Mouse (Mus musculus) heart, embryonic 13.5 days (tissue): ENCODE measurements at regions not wholly inside any gene's neighbourhood (a gene's known extent, or its start where the extent isn't known, plus 50 kb on each side); places are given as distances from the start of the nearest gene placed in this dataset.

Experiments used
- ATAC-seq: fragments of 200-750 bp; cut with Nextera tagmentation; 2 replicates; pipeline ENCODE4 v1.8.0; 2017; ENCODE audit warnings: moderate TSS enrichment; ENCODE audit not compliant: insufficient number of reproducible peaks, low FRiP score, low TSS enrichment; ENCODE audit errors: extremely low read depth
- H3K27ac ChIP-seq: fragments of 300-500 bp; sonication (generic); replicated peaks from 2 replicates; pipeline ENCODE4 v1.5.1; 2015; ENCODE audit warnings: moderate library complexity, mild to moderate bottlenecking, inconsistent platforms
- H3K27me3 ChIP-seq: fragments of 300-500 bp; sonication (generic); replicated peaks from 2 replicates; pipeline ENCODE4 v1.6.1; 2015; ENCODE audit warnings: mild to moderate bottlenecking, inconsistent platforms
- H3K36me3 ChIP-seq: fragments of 300-500 bp; sonication (generic); 2 replicates; pipeline ENCODE4 v1.6.1; 2015; ENCODE audit warnings: mild to moderate bottlenecking, inconsistent platforms
- H3K4me1 ChIP-seq: fragments of 300-500 bp; sonication (generic); 2 replicates; pipeline ENCODE4 v1.6.1; 2015; ENCODE audit warnings: inconsistent platforms
- H3K4me2 ChIP-seq: fragments of 300-500 bp; sonication (generic); 2 replicates; pipeline ENCODE4 v1.6.1; 2015; ENCODE audit warnings: inconsistent platforms, mild to moderate bottlenecking, moderate library complexity
- H3K4me3 ChIP-seq: fragments of 300-500 bp; sonication (generic); 2 replicates; pipeline ENCODE4 v1.5.1; 2015; ENCODE audit warnings: moderate library complexity, mild to moderate bottlenecking, inconsistent platforms
- H3K9ac ChIP-seq: fragments of 300-500 bp; sonication (generic); 2 replicates; pipeline ENCODE4 v1.6.1; 2015; ENCODE audit warnings: inconsistent platforms, mild to moderate bottlenecking, moderate library complexity
- H3K9me3 ChIP-seq: fragments of 300-500 bp; sonication (generic); 2 replicates; pipeline ENCODE4 v1.6.1; 2016; ENCODE audit warnings: inconsistent platforms
- WGBS: fragments of 180-500 bp; shearing (Covaris S2); methylation state at CpG from one replicate; pipeline ENCODE4 v1.1.7; 2015; ENCODE audit warnings: mixed read lengths; 5-methylcytosine and 5-hydroxymethylcytosine counted together

GRCm38 (mm10) chr17:63677996-63678657, 178.3 kb upstream of the Fbxl17 start:
- ATAC-seq, result no peak
- H3K27me3 ChIP-seq, result no peaks in the 10 kb centered on the region
- H3K9ac ChIP-seq, result no peak overlapping the region
- H3K27ac ChIP-seq, result peak overlapping the region; percentile 72
- no peaks in the 10 kb centered on the region for H3K4me1 ChIP-seq
- 39% methylated on average over 3 of the region's 3 CpGs for WGBS
- H3K4me2 ChIP-seq, result no peak overlapping the region
- H3K9me3 ChIP-seq, result no peaks in the 10 kb centered on the region
- H3K4me3 ChIP-seq, result no peak overlapping the region
- no peaks in the 10 kb centered on the region for H3K36me3 ChIP-seq

GRCm38 (mm10) chr17:63680479-63680878, 180.7 kb upstream of the Fbxl17 start:
- Histone ChIP-seq H3K36me3 (no peaks in the 10 kb centered on the region), H3K4me2 (no peak overlapping the region), H3K4me3 (no peak overlapping the region), H3K4me1 (peaks cover 9% of the 10 kb centered on the region), H3K9me3 (no peaks in the 10 kb centered on the region), H3K27me3 (no peaks in the 10 kb centered on the region), H3K9ac (no peak overlapping the region), H3K27ac (no peak overlapping the region)
- ATAC-seq, result no peak
- 62% methylated on average over 3 of the region's 3 CpGs for WGBS

- Histone ChIP-seq H3K27me3 (no peaks in the 10 kb centered on the region), H3K36me3 (no peaks in the 10 kb centered on the region), H3K27ac (no peak overlapping the region), H3K9me3 (no peaks in the 10 kb centered on the region), H3K4me2 (no peak overlapping the region), H3K9ac (no peak overlapping the region), H3K4me1 (peaks cover 9% of the 10 kb centered on the region), H3K4me3 (no peak overlapping the region)
- ATAC-seq, result no peak
- 74% methylated on average over 9 of the region's 9 CpGs for WGBS
Measured at GRCm38 (mm10) chr17:63683345-63683744, 179.5 kb upstream of the Fer start.

- H3K27me3 ChIP-seq, result no peaks in the 10 kb centered on the region
- no peak overlapping the region for H3K9ac ChIP-seq
- H3K4me1 ChIP-seq, result peaks cover 9% of the 10 kb centered on the region
- ATAC-seq, result no peak
- no peak overlapping the region for H3K27ac ChIP-seq
- H3K9me3 ChIP-seq, result no peaks in the 10 kb centered on the region
- WGBS, result 37% methylated on average over 3 of the region's 3 CpGs
- H3K4me3 ChIP-seq, result no peak overlapping the region
- no peaks in the 10 kb centered on the region for H3K36me3 ChIP-seq
- no peak overlapping the region for H3K4me2 ChIP-seq
Measured at GRCm38 (mm10) chr17:63684026-63684425, 178.8 kb upstream of the Fer start.

- no peak overlapping the region for H3K9ac ChIP-seq
- H3K27me3 ChIP-seq, result no peaks in the 10 kb centered on the region
- H3K4me2 ChIP-seq, result no peak overlapping the region
- H3K9me3 ChIP-seq, result no peaks in the 10 kb centered on the region
- H3K36me3 ChIP-seq, result no peaks in the 10 kb centered on the region
- no peak for ATAC-seq
- H3K4me3 ChIP-seq, result no peak overlapping the region
- no peak overlapping the region for H3K27ac ChIP-seq
- H3K4me1 ChIP-seq, result peaks cover 9% of the 10 kb centered on the region
- WGBS, result 62% methylated on average over 4 of the region's 4 CpGs
Measured at GRCm38 (mm10) chr17:63685956-63686355, 176.9 kb upstream of the Fer start.

DNA sequence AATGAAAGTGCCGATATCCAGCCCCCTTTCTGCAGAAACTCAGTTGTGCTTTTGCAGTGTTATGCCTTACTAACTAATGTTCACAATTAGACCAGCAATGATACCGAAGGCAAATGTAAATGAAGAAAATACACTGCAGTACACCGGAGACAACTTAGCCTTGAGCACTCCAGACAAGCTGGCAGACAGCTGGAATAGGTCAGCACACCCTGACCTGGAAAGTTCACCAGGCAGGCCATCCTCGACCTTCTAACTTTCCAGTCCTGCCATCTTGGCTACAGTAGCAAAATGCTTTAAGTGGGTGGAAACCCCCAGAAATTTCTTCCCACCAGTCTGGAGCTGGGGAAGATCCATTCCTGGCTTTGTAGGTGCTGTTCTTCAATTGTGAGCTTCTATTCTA, 176.5 kb upstream of the Fer start:
- no peaks in the 10 kb centered on the region for H3K36me3 ChIP-seq

DNA sequence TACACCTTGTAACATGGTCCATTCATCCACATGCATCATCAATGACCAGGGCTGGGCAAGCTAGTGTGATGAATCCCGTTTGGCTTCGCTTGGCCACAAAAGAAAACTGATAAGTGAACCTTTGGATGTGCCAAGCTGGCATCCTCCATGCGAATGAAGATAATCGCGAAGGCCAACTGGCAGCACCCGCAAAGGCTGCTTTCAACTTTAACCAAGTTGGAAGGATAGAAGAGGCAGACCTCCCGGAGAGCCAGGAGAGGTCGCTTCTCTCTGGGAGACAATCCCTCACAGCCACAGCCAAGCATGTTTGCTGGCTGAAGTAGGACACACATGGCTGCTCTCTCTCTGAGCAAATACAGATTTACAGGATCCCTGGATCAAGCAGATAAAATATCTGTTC, 173.6 kb upstream of the Fer start:
- ATAC-seq, result no peak
- no peaks in the 10 kb centered on the region for H3K36me3 ChIP-seq
- WGBS, result 74% methylated on average over 8 of the region's 8 CpGs

More for the DNA sequence above, 176.5 kb upstream of the Fer start:
- Histone ChIP-seq H3K4me3 (no peak overlapping the region), H3K27ac (no peak overlapping the region), H3K9me3 (no peaks in the 10 kb centered on the region), H3K9ac (no peak overlapping the region), H3K4me2 (no peak overlapping the region), H3K4me1 (peaks cover 9% of the 10 kb centered on the region), H3K27me3 (no peaks in the 10 kb centered on the region)
- ATAC-seq, result no peak
- WGBS, result 71% methylated on average over 4 of the region's 4 CpGs

DNA sequence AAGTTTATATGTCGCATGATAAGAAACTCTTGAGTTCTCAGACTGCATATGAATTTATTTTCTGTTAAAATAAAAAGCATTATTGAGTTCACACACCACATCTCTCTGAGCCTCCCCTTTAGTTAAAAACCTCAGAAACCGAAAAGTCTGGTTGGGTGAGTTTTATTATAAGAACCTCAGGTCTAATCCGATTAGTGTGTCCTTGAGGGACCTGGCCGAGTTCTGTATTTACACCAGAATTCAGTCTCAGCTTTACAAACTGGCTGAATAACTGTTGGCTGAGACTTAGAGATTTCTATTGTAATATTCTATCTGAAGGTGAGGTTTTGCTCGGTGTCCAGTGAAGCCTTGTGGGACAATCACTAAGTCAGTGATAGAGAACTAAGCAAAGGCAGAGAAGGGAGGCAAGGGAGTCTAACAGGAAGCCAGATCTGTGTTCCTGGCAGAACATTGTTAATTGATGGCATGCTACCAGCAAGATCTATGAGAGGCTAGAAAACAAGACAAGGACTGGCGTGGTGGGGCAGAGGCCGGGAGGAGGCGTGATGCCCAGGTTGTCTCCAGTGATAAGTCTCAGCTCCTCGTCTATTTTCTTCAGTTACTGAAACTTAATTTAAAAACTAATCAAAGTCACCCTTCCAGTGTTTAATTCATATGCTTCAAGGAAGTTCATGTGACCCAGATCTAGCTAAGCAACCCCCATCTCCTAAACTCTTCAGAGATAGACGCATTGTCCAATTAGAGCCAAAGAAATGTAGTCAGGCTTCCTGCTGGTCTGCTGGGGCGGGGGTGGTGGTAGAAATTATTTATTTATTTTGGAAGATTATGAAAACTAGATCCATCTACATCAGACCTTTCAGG, 171.8 kb upstream of the Fer start:
- WGBS, result 67% methylated on average over 11 of the region's 11 CpGs
- peak; percentile 25; the same call in 1 of the 2 replicates for ATAC-seq
- H3K27ac ChIP-seq, result 0 out of 2 replicates have a peak overlapping the region, but pooled peaks have one; percentile 15
- no peak overlapping the region for H3K4me2 ChIP-seq
- H3K4me1 ChIP-seq, result no peaks in the 10 kb centered on the region
- no peaks in the 10 kb centered on the region for H3K36me3 ChIP-seq
- H3K9me3 ChIP-seq, result no peaks in the 10 kb centered on the region
- H3K27me3 ChIP-seq, result no peaks in the 10 kb centered on the region
- no peak overlapping the region for H3K9ac ChIP-seq
- H3K4me3 ChIP-seq, result no peak overlapping the region

More for the DNA sequence above, 173.6 kb upstream of the Fer start:
- no peak overlapping the region for H3K27ac ChIP-seq
- H3K9ac ChIP-seq, result no peak overlapping the region
- no peak overlapping the region for H3K4me3 ChIP-seq
- H3K4me1 ChIP-seq, result peaks cover 9% of the 10 kb centered on the region
- no peaks in the 10 kb centered on the region for H3K9me3 ChIP-seq
- no peak overlapping the region for H3K4me2 ChIP-seq
- H3K27me3 ChIP-seq, result no peaks in the 10 kb centered on the region

- 59% methylated on average over 3 of the region's 3 CpGs for WGBS
- no peak overlapping the region for H3K4me3 ChIP-seq
- H3K9ac ChIP-seq, result no peak overlapping the region
- H3K4me2 ChIP-seq, result no peak overlapping the region
- no peaks in the 10 kb centered on the region for H3K27me3 ChIP-seq
- H3K4me1 ChIP-seq, result no peaks in the 10 kb centered on the region
- ATAC-seq, result 0 out of 2 replicates have a peak, but pooled peaks have one; percentile 14
- no peaks in the 10 kb centered on the region for H3K36me3 ChIP-seq
- H3K9me3 ChIP-seq, result no peaks in the 10 kb centered on the region
- no peak overlapping the region for H3K27ac ChIP-seq
Measured at GRCm38 (mm10) chr17:63691690-63691968, 171.2 kb upstream of the Fer start.

DNA sequence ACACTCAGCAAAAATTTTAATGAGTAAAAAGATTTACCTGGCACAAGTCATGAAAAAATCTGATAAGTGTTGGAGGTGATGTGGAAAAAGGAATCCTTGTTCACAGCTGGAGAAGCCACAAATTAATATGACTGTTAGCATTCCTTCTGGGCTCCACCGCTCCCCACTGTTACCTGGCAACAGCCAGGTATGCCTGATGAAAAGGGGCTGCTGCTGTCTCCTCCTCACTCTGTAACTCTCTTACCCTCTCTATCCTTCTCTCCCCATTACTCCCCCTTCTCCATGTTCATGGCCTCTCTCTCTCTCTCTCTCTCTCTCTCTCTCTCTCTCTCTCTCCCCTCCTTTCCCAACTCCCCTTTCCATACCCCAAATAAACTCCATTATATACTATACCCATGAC, 169.6 kb upstream of the Fer start:
- Histone ChIP-seq H3K4me1 (no peaks in the 10 kb centered on the region), H3K9me3 (no peaks in the 10 kb centered on the region), H3K4me3 (no peak overlapping the region), H3K36me3 (no peaks in the 10 kb centered on the region), H3K27me3 (no peaks in the 10 kb centered on the region), H3K9ac (no peak overlapping the region), H3K27ac (no peak overlapping the region), H3K4me2 (no peak overlapping the region)
- WGBS, result 83% methylated on average over 1 of the region's 1 CpGs
- ATAC-seq, result no peak

DNA sequence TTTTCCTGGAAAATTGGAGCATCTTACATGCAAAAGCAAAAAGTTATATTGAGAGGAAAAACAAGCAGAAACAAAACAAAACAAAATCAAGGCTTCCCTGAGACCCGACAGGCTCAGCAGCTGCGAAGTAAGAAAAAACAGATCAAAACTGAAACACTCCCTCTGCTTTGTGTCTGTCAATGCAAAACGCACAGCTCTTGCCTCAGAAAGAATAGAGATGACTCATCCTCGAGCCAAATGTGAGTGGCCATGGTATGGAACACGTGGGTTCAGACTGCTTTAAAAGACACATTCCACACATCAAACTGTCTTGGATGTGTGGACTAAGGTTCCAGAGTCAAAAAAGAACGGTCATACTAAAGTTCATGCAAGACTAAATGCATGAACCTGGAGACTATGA, 163.3 kb upstream of the Fer start:
- ATAC-seq, result no peak
- H3K9ac ChIP-seq, result no peak overlapping the region
- WGBS, result 65% methylated on average over 6 of the region's 6 CpGs

DNA sequence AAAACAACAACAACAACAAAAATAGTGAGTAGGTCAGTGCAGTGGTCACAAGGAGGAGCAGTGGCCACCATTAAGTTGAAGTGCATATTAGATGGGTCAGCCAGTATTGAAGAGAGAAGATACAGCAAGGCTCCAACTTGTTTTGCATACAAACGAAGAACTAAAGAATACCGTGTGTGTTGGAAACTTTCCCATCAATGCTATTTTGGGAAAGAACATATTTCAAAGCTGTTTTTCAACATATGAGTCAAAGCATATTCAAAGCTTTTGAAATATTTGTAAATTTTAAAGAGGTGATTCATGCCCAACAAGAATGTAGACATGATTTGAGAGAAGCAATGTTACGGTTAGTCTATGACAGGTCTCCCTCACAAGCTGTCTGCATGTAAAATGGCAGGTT, 157.9 kb upstream of the Fer start:
- Histone ChIP-seq H3K9me3 (peaks cover 4% of the 10 kb centered on the region; the same call in 1 of the 2 replicates), H3K27ac (no peak overlapping the region), H3K27me3 (no peaks in the 10 kb centered on the region), H3K4me2 (no peak overlapping the region), H3K4me3 (no peak overlapping the region), H3K9ac (no peak overlapping the region), H3K4me1 (no peaks in the 10 kb centered on the region), H3K36me3 (no peaks in the 10 kb centered on the region)
- no peak for ATAC-seq
- WGBS, result 93% methylated on average over 3 of the region's 3 CpGs

More for the DNA sequence above, 163.3 kb upstream of the Fer start:
- Histone ChIP-seq H3K4me2 (no peak overlapping the region), H3K27me3 (no peaks in the 10 kb centered on the region), H3K4me3 (no peak overlapping the region), H3K9me3 (peaks cover 4% of the 10 kb centered on the region; the same call in 1 of the 2 replicates), H3K36me3 (no peaks in the 10 kb centered on the region), H3K27ac (no peak overlapping the region), H3K4me1 (no peaks in the 10 kb centered on the region)
